Mouse (Mus musculus) heart, adult 8-10 months (tissue): ENCODE measurements around the gene Tmem267. TPM values are rescaled to one million over a fixed set of nuclear protein-coding genes. Genes with fewer than 3 reads are reported as not detected.

ENCODE experiments used
- total RNA-seq, 4 experiments: library from RNA; stranded (reverse); gene quantifications; 2 replicates each; pipeline ENCODE4 v1.2.4; 2022

The Tmem267 gene
- total RNA-seq, 4 experiments from 2014 or later, result 8.3 to 16.7 (median 14.7) TPM

Other genes starting within 250 kb of the Tmem267 start
- gene Paip1, start 59.4 kb upstream of the Tmem267 start, total RNA-seq, result 100 to 1,000 TPM; 115 to 123 (median 121) TPM
- gene 4833420G17Rik, start 25.3 kb upstream of the Tmem267 start, total RNA-seq, result 1 to 10 TPM; 5.2 to 7.9 (median 7.4) TPM
- 1 to 10 TPM in 3 of 4 experiments, under 1 TPM in 1; 0.63 to 2.6 (median 1.8) TPM for gene 3110070M22Rik, start 344 bp downstream of the Tmem267 start, total RNA-seq
- gene Ccl28, start 135.8 kb downstream of the Tmem267 start, total RNA-seq, result under 1 TPM in 1 of 4 experiments, not detected in 3; 0.12 TPM
- 10 to 100 TPM; 29.3 to 35.0 (median 32.5) TPM for gene Hmgcs1, start 202.3 kb downstream of the Tmem267 start, total RNA-seq